Mouse (Mus musculus): ENCODE data around the gene Cadps2. TPM values are rescaled to one million over a fixed set of nuclear protein-coding genes. Genes with fewer than 3 reads are reported as not detected.

Gene Cadps2
- total RNA-seq, 2 experiments from 2014 or later: 2.1 to 2.5 TPM

DNA sequence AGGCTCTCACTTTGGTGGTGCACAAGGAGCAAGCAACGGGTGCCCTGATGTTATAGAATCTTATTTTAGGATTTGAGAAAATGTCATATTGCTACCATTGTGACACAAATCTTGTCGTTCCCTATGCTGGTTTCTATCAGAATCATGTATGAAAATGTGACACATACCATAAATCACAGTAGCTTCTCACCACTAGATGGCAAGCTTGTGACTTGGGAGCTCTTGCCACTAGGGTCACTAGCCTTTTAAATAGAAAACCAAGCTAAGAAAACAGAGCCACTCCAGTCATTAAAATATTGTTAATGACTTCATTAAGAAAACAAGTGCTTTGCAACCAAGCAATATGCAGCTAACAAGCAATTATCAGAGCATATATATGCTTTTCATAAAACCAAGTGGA is 81.0 kb downstream of the Cadps2 start:
- no peak for DNase-seq

DNA sequence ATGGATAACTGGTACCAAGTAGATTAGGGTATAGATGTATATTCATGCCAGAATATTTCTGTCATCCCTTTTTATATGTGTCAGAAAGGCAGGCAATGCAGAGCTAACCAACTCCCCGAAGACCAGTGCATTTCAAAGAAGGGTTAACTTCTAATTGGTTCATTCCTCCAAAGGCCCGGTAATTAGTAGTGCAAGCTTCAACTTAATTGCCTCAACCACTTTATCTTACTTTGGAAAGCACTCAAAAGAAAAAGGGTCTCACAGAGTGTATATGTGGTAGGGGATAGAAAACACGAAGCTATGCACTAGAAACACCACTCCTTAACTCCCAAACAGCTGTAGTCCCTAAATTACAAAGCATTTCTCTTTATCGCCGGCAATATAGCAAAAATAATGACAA is 90.4 kb downstream of the Cadps2 start:
- no peak for DNase-seq

- no peak for DNase-seq
Observed at GRCm38 (mm10) chr6:23740010-23740409, 99.2 kb downstream of the Cadps2 start.

DNA sequence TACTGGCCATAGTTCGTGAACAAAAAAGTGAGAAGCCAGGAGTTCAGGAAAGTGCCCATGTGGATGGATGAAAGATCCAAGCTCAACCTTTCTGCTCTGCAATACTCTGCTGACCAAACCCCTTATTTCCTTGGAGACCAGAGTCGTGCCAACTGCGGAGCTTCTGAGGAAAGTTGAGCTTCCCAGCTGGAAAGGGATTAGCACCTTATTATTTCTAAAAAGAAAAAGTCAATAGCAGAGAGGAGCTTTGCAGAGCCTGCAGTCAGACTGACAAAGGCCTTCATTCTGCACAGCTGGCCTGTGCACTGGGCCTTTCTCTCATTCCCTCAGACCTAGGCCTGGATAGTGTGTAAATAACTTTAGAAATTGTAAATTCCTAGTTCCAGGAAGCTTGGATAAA is 106.5 kb downstream of the Cadps2 start:
- no peak for DNase-seq

- DNase-seq: no peak
Observed at GRCm38 (mm10) chr6:23728620-23729019, 110.6 kb downstream of the Cadps2 start.

DNA sequence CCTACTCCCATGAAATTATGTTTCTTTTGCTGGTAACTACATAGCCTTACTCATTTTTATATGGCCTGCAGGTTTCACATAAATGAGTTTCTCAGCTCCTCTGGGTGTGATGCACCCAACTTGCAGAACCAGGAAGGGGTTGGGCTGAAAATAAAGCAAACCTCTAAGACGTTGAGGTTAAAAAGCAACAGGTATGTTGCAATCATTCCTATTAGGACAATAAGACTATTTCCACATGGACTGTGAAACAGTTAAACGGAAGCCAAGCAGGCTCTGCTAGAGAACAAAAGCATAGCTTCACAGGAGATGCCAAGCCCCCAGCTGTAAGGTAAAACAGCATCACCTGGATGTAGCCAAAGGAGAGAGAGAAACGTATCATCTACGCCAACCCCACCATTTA is 115.5 kb downstream of the Cadps2 start:
- no peak for DNase-seq

DNA sequence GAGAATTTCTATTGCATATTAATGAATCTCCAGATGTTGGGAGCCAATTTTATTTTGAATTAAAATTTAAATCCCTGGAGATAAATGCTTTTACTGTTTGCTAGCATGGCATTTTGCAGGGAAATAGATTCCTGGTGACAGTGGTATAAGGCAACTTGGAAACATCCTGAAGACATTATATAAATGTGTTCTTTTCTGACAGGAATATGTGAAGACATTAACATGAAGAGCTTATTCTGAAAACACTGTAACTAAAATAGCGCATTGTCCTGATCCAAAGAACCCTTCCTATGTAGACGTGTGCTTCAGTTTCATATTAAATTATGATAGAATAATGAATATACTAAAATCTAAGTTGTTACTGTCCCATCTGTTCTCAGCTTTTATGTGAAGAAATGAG is 118.8 kb downstream of the Cadps2 start:
- DNase-seq: no peak

DNA sequence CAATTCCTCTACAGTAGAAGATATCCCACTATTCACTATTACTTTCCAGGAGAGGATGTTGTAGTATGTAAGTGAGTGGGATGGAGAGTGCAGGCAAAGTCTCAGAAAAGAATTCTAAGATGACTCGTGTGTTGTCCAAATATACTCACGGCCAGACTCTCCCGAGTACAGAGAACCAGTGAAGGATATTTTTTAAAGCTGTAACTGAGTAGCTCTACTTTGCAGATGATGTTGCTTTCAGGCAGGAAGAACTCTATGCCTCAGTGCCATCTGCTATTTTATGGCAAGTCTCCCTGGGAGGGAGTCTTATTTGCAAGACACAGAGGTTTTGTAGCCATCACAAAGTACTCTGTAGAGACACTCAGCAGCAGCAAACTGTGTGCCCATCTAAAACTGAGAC is 131.7 kb downstream of the Cadps2 start:
- no peak for DNase-seq

DNA sequence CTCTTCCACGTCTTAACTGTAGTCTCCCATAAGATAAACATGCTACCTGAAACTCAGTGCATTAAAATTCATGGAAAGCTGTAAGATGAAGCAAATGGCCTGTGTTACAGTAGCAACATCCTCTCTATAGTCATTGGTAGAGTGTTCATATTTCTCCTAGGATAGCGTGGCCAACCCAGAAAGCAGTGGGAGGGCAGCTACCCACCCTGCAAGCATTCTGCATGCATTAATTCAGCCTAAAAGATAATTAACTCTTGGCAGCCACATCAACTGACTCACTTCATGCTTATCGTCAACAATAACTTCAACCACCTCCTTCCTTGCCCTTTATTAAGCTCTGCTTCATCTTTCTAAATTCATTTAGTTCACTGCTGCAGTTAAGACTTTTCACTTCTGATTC is 138.3 kb downstream of the Cadps2 start:
- no peak for DNase-seq

DNA sequence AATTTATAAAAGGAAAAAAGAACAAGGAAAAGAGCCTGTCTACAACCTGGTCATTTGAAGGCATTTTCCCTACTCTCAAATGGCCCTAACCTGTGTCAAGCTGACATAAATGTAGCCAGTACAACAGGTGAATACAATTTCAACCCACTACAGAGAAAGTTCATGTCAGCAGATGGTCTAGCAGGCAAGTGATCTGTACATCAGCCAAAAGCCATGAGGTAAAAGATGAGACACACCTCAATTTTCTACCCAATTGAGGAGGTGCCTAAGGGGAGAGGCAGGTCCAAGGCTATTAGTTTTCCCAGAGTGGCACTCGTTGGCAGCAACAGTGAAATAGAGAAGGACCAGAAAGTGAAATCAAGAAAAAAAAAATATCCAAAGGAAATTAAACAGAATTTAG is 161.0 kb downstream of the Cadps2 start:
- DNase-seq: no peak

DNA sequence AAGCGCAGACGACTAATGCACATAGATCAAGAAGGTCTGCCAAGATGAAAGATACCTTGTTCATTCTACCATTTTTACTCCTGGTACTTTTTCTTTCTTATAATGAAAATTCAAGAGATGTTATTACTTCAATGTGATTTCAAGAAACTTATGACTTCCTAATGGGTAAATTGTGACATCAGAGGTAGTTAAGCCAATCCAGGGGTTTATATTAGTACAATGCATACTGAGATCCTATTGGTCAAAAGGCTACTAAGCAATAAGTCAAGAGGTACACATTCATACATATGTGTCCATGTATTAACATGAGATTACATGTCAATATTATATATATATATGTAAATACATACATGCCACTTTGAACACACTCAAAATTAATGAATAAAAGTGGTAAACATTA is 184.2 kb downstream of the Cadps2 start, which contains the start of gene Rnf148:
Gene Rnf148 (minus strand): TSS at position 101 of the 400 bp plus-strand sequence.
- no peak for DNase-seq

DNA sequence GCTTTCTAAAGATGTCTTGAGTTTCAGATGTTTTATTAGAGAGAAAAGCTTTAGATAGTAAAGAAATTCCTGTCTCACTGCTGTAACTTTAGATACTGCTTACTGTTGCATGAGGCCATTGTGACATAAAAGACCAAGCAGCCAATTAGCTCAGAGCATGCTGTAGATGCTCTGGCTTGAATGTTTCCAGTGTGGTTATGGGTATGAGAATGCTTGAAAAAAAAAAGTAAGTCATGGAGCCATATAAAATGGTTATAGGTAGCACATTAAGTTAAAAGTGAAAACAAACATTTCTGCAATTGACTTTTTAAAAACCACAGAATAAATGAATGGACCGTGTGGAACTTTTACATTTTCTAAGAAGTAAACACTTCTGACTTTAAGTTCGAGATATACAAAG is 189.0 kb downstream of the Cadps2 start, which contains the start of gene Rnf133:
Gene Rnf133 (minus strand): TSS at position 101 of the 400 bp plus-strand sequence.
- no peak for DNase-seq

DNA sequence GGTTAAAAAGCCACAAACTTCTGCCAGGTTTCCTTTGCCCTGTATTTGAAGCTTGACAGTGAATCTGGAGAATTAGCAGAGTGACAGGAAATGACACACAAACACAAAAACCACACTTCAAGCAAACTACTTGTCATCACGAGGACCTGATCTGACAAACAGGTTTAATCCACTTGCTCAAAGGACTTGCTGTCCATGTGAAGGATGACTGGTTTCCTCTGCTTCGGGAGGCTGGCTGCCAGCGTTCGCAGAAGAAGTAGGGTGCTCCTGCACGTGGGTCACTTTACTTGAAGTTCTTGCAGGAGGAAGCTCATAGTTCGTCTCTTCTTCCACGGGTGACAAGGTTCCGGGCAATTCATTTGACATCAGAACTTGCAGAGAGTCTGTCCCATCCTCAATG is 190.5 kb downstream of the Cadps2 start:
- no peak for DNase-seq

DNA sequence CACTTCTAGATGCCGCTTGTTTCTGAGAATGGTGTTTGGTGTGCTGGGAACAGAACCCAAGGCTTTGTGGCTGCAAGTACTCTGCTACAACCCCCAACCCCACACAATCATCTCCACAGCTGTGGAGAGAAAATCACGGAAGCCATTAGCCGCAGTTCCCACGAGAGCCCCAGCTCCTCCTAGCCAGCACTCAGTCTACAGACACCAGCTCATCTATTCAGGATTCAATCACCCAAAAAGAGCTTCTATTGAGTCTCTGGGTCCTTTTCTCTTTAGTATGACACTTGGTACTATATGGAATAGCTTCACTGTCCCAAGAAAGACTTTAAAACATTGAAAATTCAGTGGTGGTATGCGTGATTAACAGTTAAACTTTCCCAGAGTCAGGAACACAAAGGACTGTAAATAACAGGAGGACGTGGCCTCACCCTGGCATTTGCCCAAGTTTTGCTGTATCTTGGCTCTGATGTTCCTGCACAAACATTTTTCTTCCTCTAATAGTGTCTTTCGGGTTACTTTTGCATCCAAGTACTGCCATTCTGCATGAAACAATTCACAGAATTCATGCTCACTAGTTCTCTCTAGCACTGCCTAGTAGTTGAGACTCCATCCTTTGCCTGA is 191.5 kb downstream of the Cadps2 start:
- peak; percentile 58 for DNase-seq

DNA sequence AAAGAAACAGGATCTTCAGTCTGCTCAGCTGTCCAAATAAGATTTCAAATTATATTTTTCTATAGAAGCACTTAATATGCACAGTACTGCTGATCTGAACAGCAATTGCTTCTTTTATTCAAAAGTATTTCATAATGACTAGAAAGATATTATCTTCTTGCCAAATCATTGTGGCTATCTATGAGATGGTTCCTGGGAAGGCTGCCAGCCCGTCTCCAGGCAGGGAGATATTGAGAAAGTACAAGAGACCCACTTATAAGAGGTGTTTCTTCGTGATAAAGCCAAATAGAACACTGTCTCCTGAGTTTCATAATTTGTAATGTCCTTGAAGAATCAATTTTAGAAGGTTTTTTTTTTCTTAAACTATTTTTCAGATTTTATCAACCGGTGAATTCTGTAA is 202.1 kb downstream of the Cadps2 start:
- no peak for DNase-seq

DNA sequence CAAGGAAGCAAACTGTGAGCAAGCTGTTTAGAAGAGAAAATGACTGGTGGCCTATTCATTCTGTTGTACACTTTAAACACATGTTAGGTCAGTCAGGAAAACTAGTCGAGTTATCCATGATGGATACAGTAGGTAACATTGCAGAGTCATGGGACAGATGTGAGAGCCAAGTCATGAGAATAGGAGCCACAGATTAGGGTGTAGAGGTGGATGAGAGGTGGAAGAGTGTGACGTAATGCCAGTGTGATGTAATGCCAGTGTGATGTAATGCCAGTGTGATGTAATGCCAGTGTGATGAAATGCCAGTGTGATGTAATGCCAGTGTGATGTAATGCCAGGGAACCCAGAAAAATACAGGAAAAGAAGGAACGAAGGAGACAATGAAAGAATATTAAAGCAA is 204.0 kb downstream of the Cadps2 start:
- no peak for DNase-seq

DNA sequence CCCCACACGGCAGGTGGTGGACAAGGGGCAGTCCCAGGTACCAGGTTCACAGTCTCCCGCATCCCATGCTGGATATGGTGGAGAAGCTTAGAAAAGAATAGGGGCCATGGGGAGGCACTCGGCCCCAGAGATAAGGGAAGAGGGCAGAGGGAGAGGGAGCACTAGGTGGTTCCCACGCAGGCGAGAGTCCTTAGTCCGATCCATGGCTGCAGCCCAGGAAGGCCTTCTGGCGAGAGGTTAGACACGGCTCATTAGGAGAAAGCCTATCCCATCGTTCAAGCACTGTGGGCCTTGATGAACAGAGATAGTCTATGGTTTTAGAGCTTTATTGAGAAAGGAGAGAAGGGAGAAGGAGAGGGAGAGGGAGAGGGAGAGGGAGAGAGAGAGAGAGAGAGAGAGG is 205.2 kb downstream of the Cadps2 start:
- DNase-seq: no peak

- DNase-seq: no peak
Observed at GRCm38 (mm10) chr6:23630465-23630864, 208.8 kb downstream of the Cadps2 start.

DNA sequence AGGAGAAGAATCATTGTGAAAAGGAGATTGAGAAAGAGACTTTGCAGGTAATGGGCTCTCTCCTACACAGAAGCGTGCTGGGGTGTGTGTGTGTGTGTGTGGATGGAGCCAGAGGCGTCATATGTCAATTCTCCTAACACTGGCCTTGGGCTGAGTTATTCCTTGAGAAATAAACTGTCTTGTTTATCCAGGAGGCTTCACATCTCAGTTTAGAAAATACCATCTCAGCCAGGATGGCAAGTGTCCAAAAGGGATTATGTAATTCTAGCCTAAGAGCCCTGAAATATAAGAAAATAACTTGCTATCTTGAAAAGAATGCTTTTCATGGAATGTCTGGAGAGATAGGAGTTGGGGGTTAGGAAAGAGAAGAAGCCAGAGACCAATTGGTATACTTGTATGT is 264.1 kb downstream of the Cadps2 start:
- no peak for DNase-seq

- no peak for DNase-seq
Observed at GRCm38 (mm10) chr6:23573750-23574149, 265.5 kb downstream of the Cadps2 start.

- DNase-seq: no peak
Observed at GRCm38 (mm10) chr6:23572401-23572800, 266.8 kb downstream of the Cadps2 start.

- DNase-seq: no peak
Observed at GRCm38 (mm10) chr6:23569686-23570085, 269.5 kb downstream of the Cadps2 start.

DNA sequence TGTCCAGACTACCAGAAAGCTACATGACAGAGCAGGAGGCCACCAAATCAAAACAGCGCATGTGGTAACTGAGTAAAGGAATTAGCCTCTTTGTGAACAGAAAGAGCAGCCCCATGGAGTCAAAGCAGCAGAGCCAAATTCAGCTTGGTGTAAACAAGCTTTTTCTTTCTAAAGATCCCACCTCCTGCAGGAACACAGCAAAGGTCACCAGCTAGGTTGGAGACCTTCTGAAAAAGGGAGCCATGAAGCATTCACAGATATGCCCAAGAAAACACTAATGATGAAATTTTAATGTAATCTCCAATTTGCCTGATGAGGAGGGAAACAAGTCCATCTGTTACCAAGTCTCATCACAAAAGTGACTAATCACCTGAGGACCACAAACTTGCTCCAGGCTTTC is 270.5 kb downstream of the Cadps2 start:
- DNase-seq: no peak

DNA sequence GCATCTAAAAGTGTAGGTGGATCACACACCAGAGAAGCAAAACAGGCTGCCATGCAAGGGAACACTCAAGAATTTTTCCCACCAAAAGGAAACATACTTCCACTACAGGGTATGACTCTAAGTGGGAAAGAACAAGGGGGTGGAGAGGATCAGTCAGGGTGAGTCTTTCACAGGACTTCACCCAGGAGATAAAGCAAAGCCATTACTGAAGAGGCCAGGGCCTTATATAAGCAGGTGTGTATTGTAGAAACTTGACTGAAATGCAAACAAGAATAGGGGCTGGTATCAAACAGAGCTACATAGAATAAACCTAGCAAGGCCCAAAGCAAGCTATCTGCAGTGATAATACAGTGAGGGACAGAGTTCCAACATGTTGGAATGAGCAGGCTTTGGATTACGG is 271.6 kb downstream of the Cadps2 start:
- DNase-seq: no peak

DNA sequence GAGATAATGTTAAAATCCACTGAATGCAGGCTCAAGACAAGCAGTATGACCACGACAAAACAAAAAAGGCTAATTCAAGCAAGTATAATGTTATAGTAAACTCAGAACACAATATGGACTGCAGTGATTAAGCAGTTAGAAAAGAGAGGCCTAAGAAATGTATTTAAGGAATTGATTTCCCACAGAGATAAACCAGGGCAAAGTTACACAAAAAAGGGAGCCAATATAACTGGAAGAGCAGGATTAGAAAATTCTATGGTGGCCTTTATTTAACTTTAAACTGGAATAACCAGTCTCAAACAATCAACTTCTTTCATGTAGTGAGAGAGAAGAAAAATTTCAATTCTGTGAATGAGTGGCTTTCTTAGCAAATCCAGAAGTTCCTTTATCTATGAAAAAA is 289.3 kb downstream of the Cadps2 start:
- DNase-seq: no peak

Measured in heart, postnatal 4 days (tissue).